Mouse (Mus musculus): ENCODE results near the gene Pde4d. TPM values are rescaled to one million over a fixed set of nuclear protein-coding genes. Genes with fewer than 3 reads are reported as not detected.

Gene Pde4d
- total and polyA plus RNA-seq, 3 experiments: 18.5 to 18.8 TPM; not detected in 1

DNA sequence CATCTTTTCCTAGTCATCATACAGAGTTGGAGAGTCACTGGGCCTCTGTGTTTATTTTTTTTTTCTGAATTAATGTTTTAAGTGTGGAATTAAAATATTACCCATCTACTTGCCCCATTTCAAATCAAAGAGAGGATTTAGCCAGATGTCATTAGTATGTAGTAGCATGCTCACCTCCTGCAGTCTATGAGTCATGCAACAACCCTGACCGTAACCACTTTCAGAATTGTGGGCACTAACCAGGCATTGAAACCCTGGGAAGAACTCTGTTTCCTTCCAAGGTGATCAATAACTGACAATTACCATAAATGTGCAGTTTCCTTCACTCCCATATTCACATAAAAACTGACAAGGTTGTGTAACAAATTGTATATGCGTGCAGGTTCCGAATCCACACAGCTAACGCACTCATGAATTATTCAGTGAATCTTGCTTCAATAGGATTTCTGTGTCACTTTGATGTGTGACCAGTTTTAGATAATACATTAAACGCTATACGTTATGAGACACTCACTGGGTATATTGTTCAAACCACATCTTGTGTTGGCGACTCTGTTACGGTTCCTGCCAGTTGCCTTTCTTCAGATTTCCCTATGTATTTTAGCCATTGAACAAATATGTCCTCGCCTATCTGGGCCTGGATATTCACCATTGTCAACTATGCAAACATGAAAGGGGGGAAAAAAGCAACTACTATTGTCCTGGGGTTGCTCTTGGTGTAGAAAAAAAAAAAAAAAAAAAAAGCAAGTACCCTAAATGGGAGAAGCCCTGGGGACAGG is 719.0 kb downstream of the Pde4d start:
- no peaks in the 10 kb centered on the region for H3K36me3 ChIP-seq (ENCODE audit: control insufficient read depth in 1 of 2, insufficient read depth in 2 of 2, low read length in 2 of 2)
- H3K27me3 ChIP-seq (ENCODE audit: control insufficient read depth in 1 of 2, insufficient read depth in 2 of 2, low read length in 2 of 2): no peaks in the 10 kb centered on the region; a peak in 1 of 4 replicates
- no peak overlapping the region for H3K27ac ChIP-seq (ENCODE audit: control insufficient read depth, low read depth, low read length)
- TF ChIP-seq CTCF (IDR thresholded peaks at IDR 0.05 in 2 of 3, conservative IDR thresholded peaks at IDR 0.05 in 1 of 3; ENCODE audit: control insufficient read depth in 1 of 3, insufficient read depth in 1 of 3, low read depth in 2 of 3, low read length in 3 of 3, poor library complexity in 1 of 3, severe bottlenecking in 1 of 3): no peak
- no peak for TF ChIP-seq BHLHE40 (IDR thresholded peaks at IDR 0.05; ENCODE audit: borderline replicate concordance, low read depth, low read length)
- no peak for TF ChIP-seq CHD2 (IDR thresholded peaks at IDR 0.05; ENCODE audit: low read length)
- TF ChIP-seq USF2 (IDR thresholded peaks at IDR 0.05; ENCODE audit: borderline replicate concordance in 1 of 2, insufficient read depth in 1 of 2, low read depth in 1 of 2, low read length in 2 of 2): no peak
- no peak for TF ChIP-seq MAZ (IDR thresholded peaks at IDR 0.05; ENCODE audit: low read depth, low read length)
- TF ChIP-seq ZMIZ1 (IDR thresholded peaks at IDR 0.05; ENCODE audit: low read depth, low read length): no peak
- no peak for TF ChIP-seq USF1 (IDR thresholded peaks at IDR 0.05; ENCODE audit: low read depth, low read length)
- TF ChIP-seq KAT2A (conservative IDR thresholded peaks at IDR 0.05; ENCODE audit: low read depth, low read length): no peak
- TF ChIP-seq RCOR1 (IDR thresholded peaks at IDR 0.05; ENCODE audit: low read depth, low read length): no peak
- TF ChIP-seq EP300 (IDR thresholded peaks at IDR 0.05; ENCODE audit: low read depth in 1 of 2, low read length in 2 of 2): no peak
- no peak for TF ChIP-seq JUND (IDR thresholded peaks at IDR 0.05; ENCODE audit: low read depth, low read length)
- no peak for TF ChIP-seq UBTF (IDR thresholded peaks at IDR 0.05; ENCODE audit: borderline replicate concordance, insufficient read depth, low read depth, low read length)
- TF ChIP-seq TCF12 (IDR thresholded peaks at IDR 0.05; ENCODE audit: low read depth, low read length): no peak
- no peak for TF ChIP-seq SIN3A (IDR thresholded peaks at IDR 0.05; ENCODE audit: low read length)
- no peak for TF ChIP-seq MAX (IDR thresholded peaks at IDR 0.05; ENCODE audit: low read length)
- no peak for TF ChIP-seq TAL1 (IDR thresholded peaks at IDR 0.05; ENCODE audit: low read length)
- DNase-seq (ENCODE audit: low read depth, low spot score): no peak
- no peak overlapping the region for H3K9ac ChIP-seq (ENCODE audit: control insufficient read depth, low read depth, low read length, poor library complexity, severe bottlenecking)
- H3K4me1 ChIP-seq (ENCODE audit: control insufficient read depth in 1 of 2, insufficient read depth in 2 of 2, low read length in 2 of 2): no peaks in the 10 kb centered on the region
- H3K79me2 ChIP-seq (ENCODE audit: control insufficient read depth, insufficient read depth, low read length, poor library complexity): no peaks in the 10 kb centered on the region
- no peaks in the 10 kb centered on the region for H3K9me3 ChIP-seq (replicated peaks; ENCODE audit: insufficient read depth, low read length)
- H3K4me3 ChIP-seq (ENCODE audit: control insufficient read depth in 1 of 2, insufficient read depth in 1 of 2, low read depth in 2 of 2, low read length in 2 of 2): no peak overlapping the region

DNA sequence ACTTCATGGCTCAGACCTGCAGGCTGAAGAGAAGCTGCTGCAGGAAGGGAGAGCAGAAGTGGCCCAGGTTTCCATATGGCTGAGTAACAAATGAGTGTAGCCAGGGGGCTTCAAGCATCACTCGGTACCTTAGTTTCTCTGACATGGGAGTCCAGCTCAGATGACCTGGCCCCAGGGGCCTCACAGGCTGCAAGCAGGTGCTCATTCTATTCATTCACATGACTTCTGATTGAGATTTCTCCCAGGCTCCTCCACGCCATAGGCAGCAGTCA is 719.5 kb downstream of the Pde4d start:
- no peak for DNase-seq (ENCODE audit: low read depth, low spot score)
- Histone ChIP-seq H3K4me3 (ENCODE audit: control insufficient read depth in 1 of 2, insufficient read depth in 1 of 2, low read depth in 2 of 2, low read length in 2 of 2) (no peak overlapping the region), H3K4me1 (ENCODE audit: control insufficient read depth in 1 of 2, insufficient read depth in 2 of 2, low read length in 2 of 2) (no peaks in the 10 kb centered on the region), H3K79me2 (ENCODE audit: control insufficient read depth, insufficient read depth, low read length, poor library complexity) (no peaks in the 10 kb centered on the region), H3K9me3 (replicated peaks; ENCODE audit: insufficient read depth, low read length) (no peaks in the 10 kb centered on the region), H3K9ac (ENCODE audit: control insufficient read depth, low read depth, low read length, poor library complexity, severe bottlenecking) (no peak overlapping the region), H3K27me3 (ENCODE audit: control insufficient read depth in 1 of 2, insufficient read depth in 2 of 2, low read length in 2 of 2) (no peaks in the 10 kb centered on the region; a peak in 1 of 4 replicates), H3K36me3 (ENCODE audit: control insufficient read depth in 1 of 2, insufficient read depth in 2 of 2, low read length in 2 of 2) (no peaks in the 10 kb centered on the region), H3K27ac (ENCODE audit: control insufficient read depth, low read depth, low read length) (no peak overlapping the region)
- TF ChIP-seq USF1 (IDR thresholded peaks at IDR 0.05; ENCODE audit: low read depth, low read length) (no peak), BHLHE40 (IDR thresholded peaks at IDR 0.05; ENCODE audit: borderline replicate concordance, low read depth, low read length) (no peak), SMC3 (IDR thresholded peaks at IDR 0.05; ENCODE audit: low read depth, low read length) (no peak), POLR2AphosphoS2 (IDR thresholded peaks at IDR 0.05; ENCODE audit: low read length) (no peak), GABPA (IDR thresholded peaks at IDR 0.05; ENCODE audit: low read depth, low read length) (no peak)

Data from MEL (cell line).